Mouse (Mus musculus): ENCODE measurements at regions not wholly inside any gene's neighbourhood (a gene's known extent, or its start where the extent isn't known, plus 50 kb on each side); places are given as distances from the start of the nearest gene placed in this dataset.

- DNase-seq (ENCODE audit: low spot score), result no peak
These were observed 126.3 kb upstream of the Itgb1 start for GRCm38 (mm10) chr8:128559004-128559662.

GRCm38 (mm10) chr8:128560418-128560817 lies 125.0 kb upstream of the Itgb1 start:
- no peak for DNase-seq (ENCODE audit: low spot score)

- DNase-seq (ENCODE audit: low spot score), result no peak
These were observed 124.4 kb upstream of the Itgb1 start for GRCm38 (mm10) chr8:128561016-128561415.

GRCm38 (mm10) chr8:128562625-128563024 lies 122.8 kb upstream of the Itgb1 start:
- DNase-seq (ENCODE audit: low spot score), result peak; percentile 79

- DNase-seq (ENCODE audit: low spot score), result peak; percentile 68
These were observed 121.7 kb upstream of the Itgb1 start for GRCm38 (mm10) chr8:128563744-128564143.

- DNase-seq (ENCODE audit: low spot score), result no peak
These were observed 113.2 kb upstream of the Itgb1 start for GRCm38 (mm10) chr8:128572291-128572690.

GRCm38 (mm10) chr8:128594114-128594513 lies 91.3 kb upstream of the Itgb1 start:
- DNase-seq (ENCODE audit: low spot score), result no peak

- peak; percentile 4 for DNase-seq (ENCODE audit: low spot score)
These were observed 90.7 kb upstream of the Itgb1 start for GRCm38 (mm10) chr8:128594780-128595179.

GRCm38 (mm10) chr8:128605588-128605987 lies 79.9 kb upstream of the Itgb1 start:
- no peak for DNase-seq (ENCODE audit: low spot score)

- no peak for DNase-seq (ENCODE audit: low spot score)
These were observed 76.6 kb upstream of the Itgb1 start for GRCm38 (mm10) chr8:128608876-128609275.

GRCm38 (mm10) chr8:128612607-128613006 lies 72.8 kb upstream of the Itgb1 start:
- no peak for DNase-seq (ENCODE audit: low spot score)

GRCm38 (mm10) chr8:128617854-128618253 lies 67.6 kb upstream of the Itgb1 start:
- DNase-seq (ENCODE audit: low spot score), result no peak

- no peak for DNase-seq (ENCODE audit: low spot score)
These were observed 66.4 kb upstream of the Itgb1 start for GRCm38 (mm10) chr8:128619086-128619485.

Measured in heart, adult 8-10 months (tissue).